Mouse (Mus musculus): ENCODE results near the gene Pi4k2a.
A peak's percentile ranks its signal among the peaks of the same experiment; 100 is the strongest.

Pi4k2a gene

GRCm38 (mm10) chr19:42137167-42137672, 47.0 kb downstream of the Pi4k2a start:
- no peak for DNase-seq

DNA sequence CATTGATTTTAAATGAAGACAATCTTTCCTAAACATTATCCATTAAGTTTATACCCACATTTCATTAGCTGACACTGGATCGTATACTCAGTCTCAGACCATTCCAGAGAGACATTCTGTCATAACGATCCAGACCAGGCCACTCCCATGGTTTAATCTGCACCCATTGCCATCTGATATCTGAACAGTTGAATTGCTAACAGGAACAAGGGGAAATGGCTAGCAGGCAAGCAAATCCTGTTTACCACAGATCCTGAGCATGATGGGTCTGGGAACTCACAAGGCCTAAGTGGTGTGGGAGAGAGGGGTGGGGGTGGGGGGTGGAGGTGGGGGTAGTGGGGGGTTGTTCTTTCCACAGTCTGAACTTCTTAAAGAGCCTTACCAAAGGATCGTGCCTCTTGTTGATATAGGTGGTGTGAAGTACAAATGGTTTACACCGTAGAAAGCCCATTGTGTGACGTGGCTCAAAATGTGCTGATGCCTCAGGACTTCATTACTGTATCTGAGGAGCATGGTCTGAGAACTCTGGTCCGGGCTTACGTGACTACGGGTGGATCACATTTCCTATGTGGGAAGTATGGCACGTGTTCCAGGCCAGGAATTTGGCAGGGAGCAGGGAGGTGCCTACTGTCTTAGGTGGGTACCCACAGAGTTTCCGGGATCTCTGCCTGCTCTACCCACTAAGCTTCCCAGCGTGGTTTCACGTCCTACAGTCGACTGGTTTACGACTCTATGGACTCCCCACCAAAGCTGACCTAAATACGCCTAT, 48.4 kb downstream of the Pi4k2a start:
- DNase-seq, result no peak

DNA sequence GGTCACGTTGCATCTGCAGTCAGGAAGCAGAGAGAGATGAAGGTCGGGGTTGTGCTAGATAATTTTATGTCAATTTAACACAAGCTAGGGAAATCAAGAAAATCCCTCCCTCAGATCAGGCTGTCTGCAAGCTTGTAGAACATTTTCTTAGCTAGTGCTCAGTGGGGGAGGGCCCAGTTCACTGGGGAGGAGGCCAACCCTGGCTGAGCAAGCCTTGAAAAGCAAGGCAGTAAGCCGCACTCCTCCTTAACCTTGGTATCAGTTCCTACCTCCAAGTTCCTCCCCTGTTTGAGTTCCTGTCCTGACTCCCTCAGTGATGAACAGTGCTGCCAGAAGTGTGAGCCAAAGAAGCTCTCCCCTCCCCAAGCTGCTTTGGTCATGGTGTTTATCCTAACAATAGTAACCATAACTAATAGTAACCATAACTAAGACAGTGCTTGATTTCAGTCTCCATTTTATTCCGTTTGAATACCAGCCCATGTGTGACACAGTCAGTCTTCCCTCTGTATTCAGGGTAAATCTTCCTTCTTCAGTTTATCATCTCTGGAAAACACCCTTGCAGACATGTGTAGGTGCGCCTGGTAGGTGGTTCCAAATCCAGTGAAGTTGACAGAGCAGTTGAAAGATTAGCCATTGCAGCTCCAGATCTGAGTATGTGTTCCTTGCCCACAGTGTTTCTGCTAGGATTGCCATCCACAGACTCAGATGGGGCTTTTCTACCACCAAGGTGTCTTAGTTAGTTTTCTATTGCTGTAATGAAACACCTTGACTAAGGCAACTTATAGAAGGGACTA, 49.7 kb downstream of the Pi4k2a start:
- DNase-seq, result no peak

- no peak for DNase-seq
Measured at GRCm38 (mm10) chr19:42141998-42142397, 51.7 kb downstream of the Pi4k2a start.

DNA sequence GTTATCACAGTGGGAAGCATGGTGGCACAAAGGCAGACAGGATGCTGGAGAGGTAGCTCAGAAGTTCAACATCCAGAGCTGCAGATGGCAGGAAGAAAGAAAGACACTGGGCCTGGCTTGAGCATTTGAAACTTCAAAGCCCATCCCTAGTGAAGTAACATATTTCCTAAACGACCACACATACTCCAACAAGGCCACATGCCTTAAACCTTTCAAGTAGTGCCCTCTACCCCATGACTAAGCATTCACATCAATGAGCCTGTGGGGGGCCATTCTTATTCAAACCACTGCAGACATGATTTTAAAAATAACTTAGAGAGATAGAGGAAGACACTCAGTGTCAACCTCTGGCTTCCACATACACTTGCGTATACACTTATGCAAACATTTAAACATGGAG, 52.5 kb downstream of the Pi4k2a start:
- no peak for DNase-seq

DNA sequence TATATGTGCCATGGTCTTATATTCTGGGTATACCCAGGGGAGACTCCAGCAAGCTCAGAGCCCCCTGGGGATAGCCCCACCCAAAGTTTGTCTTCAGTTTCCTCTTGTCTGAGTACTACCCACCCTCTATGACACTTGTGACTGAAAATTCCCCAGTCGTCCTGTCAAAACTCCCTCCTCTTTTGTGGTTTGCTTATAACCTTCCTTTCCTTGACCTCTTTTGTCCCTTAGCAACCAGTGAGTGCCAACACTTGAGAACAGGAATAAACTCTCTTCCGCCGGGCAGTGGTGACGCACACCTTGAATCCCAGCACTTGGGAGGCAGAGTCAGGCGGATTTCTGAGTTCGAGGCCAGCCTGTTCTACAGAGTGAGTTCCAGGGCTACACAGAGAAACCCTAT, 53.8 kb downstream of the Pi4k2a start:
- no peak for DNase-seq

DNA sequence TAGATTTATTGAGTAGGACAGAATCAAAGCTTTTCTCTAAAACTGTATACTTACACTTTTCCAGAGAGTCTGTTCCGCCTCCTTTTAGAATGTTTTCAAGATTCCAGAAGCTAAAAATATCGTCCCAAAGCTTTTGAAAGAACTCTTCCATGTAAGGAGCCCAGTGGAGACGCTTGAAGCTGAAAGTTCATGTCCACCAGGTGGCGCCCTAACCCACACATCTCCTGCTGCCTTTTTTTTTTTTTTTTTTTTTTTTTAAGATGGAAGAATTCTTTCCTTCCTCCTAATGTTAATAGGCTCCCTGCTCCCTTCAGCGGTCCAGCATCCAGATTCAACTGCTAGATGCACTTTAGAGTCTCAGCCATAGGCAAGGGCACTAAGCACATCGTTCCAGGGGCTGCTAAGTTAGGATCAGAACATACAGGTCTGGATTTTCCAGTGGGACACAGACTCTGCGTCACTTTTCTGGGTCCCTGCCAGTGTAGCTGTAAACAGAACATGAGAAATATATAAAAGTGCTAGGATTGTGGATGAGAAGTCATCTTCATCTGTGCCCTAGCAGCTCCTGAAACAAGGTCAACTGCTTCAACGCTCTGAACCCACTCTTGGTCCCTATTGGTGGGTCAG, 54.4 kb downstream of the Pi4k2a start:
- peak; percentile 45 to 81 for DNase-seq

DNA sequence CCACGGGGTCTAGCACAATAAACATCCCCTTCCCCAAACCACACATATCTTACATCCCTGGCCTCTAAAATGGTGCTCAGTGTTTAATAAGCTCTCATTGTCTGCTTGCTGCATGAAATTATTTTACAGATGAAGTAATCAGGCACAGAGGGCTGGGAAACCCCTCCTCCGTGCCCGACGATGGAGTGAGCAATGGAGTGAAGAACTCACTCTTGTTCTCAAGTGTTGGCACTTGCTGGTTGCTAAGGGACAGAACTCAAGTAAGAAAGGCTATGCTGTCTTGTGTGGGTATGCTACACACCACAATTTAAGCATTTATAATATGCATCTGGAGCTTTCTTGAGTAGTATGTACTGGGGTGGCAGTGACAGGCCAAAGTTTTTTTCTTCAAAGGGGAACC, 54.9 kb downstream of the Pi4k2a start:
- no peak for DNase-seq

DNA sequence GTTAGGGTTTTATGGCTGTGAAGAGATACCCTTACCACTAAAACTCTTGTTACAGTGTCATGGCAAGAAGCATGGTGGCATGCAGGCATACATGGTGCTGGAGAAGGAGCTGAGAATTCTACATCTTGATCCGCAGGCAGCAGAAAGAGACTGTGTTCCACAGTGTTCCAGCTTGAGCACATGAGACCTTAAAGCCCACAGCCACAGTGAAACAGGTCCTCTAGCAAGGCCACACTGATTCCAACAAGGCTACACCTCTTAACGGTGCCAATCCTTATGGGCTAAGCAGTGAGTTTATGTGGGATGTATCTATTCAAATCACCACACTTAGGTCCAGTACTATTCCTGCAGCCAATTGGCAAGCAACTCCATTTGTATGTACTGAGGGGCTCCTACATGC, 55.5 kb downstream of the Pi4k2a start:
- no peak for DNase-seq

- DNase-seq, result no peak
Measured at GRCm38 (mm10) chr19:42146276-42147010, 56.2 kb downstream of the Pi4k2a start.

DNA sequence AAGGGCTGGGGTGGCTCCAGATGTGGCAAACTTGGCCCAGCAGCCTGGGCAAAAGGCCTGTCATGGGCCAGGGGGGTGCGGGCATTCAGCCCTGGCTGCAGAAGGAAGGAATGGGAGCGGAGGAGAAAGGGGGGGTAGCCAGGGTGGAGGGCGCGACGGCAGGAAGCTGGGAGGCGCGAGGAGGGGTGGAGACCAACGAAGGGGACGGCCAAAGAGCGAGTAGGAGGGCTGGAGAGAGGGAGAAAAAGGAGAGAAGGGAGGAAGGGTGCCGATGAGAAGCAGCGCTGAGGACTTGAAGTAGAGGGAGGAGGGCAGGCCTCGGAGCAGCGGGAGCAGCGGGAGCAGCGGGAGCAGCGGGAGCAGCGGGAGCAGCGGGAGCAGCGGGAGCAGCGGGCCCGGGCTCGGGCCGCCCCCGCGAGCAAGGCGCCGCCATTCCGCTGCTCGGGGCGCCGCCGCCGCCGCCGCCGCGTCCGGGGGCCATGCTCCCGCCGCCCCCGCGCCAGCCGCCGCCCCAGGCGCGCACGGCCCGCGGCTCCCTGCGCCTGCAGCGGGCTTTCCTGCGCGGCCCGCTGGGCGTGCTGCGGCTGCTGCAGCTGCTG, 57.0 kb downstream of the Pi4k2a start, which contains the start of gene Marveld1:
Marveld1 (plus strand) TSS at position 231 of the 599 bp plus-strand sequence.
- DNase-seq, result peak; percentile 35 to 43

DNA sequence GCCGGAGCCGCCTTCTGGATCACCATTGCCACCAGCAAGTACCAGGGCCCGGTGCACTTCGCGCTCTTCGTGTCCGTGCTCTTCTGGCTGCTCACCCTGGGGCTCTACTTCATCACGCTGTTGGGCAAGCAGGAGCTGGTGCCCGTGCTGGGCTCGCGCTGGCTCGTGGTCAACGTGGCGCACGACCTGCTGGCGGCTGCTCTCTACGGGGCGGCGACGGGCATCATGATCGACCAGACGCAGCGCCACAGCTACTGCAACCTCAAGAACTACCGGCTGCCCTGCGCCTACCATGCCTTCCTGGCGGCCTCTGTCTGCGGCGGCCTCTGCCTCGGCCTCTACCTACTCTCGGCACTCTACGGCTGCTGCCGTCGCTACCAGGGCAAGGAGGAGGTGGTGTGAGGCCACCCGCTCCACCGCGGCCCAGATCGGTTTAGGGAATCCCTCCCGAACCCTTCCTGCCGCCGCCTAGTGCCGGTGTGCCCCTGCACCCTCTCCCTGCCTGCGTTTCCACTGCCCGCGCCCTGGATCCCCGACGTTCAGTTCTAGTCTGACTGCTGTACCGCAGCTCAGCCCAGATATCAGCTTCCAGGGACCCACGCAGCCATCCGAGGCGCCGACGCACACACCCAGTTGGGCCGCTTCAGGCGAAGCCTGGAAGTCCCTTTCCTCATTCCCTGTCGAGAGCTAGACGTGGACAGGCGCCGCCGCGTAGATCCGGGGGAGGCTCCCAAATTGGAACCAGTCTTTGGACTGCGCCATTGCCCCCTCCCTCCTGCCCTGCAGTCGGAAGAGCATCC, 57.7 kb downstream of the Pi4k2a start:
- peak; percentile 13 to 53 for DNase-seq

DNA sequence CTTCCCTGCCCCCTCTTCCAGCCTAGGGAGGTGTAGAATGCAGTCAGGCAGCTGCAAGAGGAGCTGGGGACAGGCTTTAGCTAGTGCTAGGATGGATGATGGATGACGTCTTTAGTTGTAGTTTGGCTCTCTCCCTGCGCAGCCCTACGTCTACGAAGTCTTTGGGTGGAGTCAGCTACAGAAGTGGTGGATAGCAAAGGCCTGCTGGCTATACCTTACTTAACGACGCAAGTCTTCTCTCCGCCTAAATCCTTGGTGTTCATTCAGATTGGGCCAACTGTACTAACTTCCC, 58.2 kb downstream of the Pi4k2a start:
- DNase-seq, result no peak

- DNase-seq, result peak; percentile 49 to 81
Measured at GRCm38 (mm10) chr19:42151990-42152389, 61.7 kb downstream of the Pi4k2a start.

GRCm38 (mm10) chr19:42157493-42158237, 67.4 kb downstream of the Pi4k2a start:
- DNase-seq, result no peak

DNA sequence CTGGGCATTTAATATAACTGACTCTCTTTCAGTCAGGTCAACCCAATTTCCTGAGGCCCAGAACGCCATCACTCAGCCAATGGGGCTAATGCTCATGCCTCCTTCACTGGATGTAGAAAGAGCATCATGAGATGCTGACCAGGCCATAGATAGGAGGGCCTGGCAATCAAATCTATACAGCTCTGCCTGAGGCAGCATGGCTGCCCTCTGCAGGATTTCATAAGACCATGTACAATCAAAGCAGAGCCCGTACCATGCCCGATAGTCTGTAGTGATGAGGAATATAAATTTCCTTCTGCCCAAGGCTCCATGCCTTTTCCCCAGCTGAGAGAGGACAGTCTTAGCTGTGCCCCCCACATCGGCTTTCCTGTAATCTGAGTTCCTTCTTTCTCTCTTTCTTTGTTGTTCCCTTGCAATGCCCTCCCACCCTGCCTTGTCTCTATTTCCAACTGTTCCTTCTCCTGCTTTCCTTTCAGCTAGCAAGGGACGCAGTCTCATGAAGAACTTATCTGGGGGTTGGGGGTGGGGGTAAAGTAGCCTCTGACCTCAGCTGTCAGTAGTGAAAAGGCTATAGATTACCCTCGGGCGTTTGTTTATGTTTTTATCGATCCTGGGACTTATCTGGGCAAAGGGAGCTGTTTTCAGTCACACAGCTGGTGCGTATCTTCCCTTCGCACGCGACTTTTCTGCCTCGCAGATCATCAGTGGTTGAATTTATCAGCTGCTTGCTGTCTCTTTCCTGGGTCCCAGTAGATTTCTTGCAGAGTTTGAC, 68.2 kb downstream of the Pi4k2a start:
- no peak for DNase-seq

DNA sequence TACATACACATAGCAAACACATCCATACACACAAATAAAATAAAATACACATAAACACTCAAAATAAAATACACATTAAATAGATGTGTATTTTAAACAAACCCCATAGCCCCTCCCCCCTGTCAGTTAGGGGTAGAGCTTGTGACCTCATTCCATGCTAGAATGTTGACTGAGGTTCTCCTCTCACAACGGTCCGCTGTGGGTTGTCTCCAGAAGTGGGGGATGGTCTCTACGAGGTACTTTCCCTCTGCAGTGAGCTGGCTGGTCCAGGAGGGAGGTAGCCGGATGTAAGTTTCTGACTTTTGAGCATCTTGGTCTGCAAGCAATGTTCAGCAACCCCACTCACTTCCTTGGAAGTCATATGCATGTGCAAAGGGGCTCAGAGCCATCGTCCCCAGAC, 73.5 kb downstream of the Pi4k2a start, which contains the start of gene Zfyve27:
Zfyve27 (plus strand) TSS at position 188 of the 400 bp plus-strand sequence.
- no peak for DNase-seq

- DNase-seq, result no peak
Measured at GRCm38 (mm10) chr19:42164188-42164587, 73.9 kb downstream of the Pi4k2a start.

DNA sequence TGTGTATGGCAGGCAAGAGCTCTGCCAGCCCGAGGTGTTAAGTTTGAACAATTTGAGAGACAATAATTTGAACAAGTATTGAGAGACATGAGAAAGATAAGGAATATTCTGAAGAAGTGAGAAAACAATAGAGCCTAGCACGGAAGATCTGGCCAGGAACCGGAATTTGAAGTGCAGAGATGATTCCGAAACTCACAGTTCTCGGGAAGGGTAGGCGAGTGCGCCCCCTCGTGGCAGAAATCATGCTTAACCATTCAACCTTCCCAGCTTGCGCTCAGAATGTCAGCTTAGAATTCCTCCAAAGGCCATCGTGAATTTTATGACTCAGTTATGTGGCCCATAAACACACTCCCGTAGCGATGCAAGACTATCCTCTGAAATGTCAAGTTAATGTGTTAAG, 75.9 kb downstream of the Pi4k2a start:
- peak; percentile 63 to 90 for DNase-seq

GRCm38 (mm10) chr19:42166766-42167165, 76.5 kb downstream of the Pi4k2a start:
- DNase-seq, result no peak

Measured in spleen, adult 18-20 months (tissue).